Mouse (Mus musculus) heart, adult 11 months (tissue): Measurements from ENCODE around the gene Ccdc187.

Experiments used
- DNase-seq: peaks from one replicate; pipeline ENCODE4 v3.0.0; 2022

The Ccdc187 gene

DNA sequence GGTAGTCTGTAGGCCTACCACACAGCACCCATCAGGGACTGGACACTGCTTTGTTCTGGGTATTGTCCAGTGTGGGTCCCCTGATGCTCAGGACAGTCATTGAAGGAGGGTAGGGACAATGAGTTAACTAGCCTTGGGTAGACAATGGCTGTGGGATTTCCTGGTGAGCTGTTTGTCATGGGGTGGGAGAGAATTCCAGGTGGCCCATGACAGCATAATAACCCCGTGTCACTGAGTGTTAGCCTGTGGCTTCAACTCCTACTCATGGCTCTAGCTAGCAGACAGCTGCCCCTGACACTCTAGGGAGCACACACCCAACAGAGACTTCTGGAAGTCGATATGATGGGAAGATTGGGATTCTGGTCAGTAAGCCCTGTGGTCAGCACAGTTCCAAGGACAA, at the start of gene Ccdc187:
Gene Ccdc187 (minus strand): TSS at position 101 of the 400 bp plus-strand sequence.
- DNase-seq: no peak

DNA sequence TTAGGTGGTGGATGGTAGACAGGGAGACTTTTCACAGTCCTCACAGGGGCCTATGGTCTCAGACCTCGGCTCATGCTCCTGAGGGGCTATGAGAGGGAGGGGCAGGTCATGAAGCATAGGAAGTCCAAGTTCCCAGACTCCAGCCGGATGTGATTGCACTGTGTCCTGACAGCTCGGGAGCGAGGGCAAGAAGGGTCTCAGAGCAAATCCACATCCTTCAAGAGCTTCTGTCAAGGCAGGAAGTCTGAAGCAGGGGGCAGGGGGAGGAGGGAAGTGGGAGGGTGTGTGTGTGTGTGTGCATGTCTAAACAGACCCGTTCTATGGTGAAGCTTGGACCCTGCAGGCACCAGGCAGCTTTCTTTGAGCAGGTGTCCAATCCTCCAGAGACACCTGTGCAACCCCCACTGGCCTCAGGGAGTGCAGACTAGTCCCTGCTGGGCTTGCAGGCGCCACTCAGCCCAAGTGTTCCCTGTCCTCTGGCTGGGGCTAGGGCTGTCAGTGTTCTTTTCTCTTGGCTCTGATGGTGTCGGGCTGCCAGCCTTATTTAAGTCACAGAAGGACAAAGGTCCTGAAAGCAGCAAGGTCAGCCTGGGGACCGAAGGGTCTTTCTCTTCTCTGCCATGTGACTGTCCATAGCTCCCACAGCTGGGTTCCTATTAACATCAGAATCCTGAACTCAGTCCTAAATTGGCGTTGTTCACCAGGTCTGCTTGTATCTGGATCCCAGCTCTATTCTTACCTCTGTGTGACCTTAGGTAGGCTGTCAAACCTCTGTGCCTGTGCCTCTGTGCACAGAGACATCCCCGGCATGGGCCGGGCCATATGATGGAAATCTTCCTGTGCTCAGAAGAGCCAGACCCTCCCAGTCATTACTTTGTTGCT, 48.5 kb upstream of the Ccdc187 start:
- DNase-seq: peak; percentile 95

DNA sequence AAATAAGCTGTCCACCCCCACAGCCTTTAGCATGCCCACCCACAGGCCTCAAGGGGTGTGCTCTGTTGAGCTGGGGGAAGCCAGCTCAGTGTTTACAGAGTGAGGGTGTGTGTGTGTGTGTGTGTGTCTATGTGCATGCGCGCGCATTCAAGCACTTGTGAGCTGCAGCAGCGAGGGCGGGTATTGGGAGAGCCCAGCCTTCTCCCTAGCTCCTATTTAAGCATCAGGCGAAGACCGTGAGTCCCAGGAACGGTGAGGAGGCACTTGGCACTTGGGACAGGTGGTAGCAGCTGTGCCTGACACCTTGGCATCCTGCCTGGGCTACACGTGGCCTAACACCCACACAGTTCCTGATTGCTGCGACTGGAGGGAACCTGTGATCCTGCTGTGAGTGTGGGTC, 47.7 kb upstream of the Ccdc187 start:
- DNase-seq: peak; percentile 99

DNA sequence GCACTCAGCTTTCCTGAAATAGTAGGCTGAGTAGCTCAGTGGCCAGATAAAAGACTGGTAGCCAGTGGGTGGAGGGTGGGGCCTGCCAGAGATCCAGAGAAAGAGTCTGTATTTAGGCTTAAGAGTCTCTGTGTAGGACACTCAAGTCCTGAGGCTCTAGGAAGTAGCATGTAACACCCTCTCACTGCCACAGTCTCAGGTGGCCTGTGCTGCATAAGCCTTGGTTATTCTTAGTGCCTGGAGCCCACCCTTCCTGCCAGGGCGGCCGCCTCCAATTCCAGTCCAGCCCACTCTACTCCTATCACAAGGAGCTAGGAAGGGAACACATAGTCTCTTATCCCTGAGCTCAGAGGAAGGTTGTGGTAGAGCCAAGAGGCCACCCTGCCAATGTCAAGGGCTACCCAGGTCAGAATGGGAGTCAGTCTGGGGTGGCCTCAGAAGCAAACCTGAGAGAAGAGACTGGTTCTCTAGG, 47.2 kb upstream of the Ccdc187 start:
- peak; percentile 98 for DNase-seq

DNA sequence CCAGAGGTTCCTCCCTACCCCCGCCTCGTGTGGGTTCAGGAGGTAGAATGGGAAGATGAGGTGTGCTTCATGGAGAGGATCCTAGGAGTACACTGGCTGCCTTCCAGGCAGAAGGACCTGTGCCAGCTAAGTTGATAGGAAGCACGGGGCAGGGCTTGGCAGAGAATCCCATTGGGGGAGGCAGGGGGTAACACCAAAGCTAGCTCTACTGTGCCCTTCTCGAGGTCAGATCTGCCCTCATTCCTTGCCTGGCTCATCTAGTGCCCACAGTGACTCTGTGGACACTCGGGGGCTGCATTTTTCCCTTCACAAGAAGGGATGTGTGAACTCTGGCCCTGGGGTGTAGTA, 44.8 kb upstream of the Ccdc187 start:
- peak; percentile 98 for DNase-seq

DNA sequence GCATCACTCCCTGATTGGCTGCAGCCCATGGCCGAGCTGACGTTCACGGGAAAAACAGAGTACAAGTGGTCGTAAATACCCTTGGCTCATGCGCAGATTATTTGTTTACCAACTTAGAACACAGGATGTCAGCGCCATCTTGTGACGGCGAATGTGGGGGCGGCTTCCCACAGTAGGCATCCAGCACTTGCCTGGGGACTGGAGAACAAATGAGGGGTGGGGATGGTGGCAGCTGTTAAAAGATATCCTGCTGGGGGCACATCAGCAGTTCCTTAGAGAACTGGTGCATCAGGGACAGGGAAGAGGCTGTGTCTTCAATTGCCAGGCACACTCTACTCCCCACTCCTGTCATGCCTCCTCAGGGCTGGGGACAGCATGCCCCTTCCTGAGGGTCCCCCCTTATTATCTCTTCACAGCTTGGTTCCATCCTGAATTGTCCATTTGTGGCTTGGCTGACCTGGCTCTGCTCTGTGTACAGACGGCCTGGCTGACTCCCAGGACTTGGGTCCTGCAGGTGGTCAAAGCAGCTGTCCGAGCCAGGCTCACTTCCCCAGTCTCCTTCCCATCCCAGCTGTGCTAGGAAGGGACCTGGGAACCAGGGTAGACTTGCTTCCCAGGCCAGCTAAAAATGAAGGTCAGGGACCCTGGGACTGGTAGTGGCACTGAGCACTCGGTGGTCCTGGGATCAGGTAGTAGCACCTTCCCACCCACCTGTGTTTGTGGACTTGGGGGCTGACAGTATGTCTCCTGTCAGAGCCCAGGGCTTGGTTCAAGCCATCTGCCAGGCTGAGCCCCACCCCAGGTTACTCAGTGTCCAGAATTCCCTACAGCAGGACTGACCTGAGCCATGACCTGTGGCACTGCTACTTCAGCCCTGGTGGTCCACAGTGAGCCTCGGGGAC, 44.2 kb upstream of the Ccdc187 start:
- no peak for DNase-seq

DNA sequence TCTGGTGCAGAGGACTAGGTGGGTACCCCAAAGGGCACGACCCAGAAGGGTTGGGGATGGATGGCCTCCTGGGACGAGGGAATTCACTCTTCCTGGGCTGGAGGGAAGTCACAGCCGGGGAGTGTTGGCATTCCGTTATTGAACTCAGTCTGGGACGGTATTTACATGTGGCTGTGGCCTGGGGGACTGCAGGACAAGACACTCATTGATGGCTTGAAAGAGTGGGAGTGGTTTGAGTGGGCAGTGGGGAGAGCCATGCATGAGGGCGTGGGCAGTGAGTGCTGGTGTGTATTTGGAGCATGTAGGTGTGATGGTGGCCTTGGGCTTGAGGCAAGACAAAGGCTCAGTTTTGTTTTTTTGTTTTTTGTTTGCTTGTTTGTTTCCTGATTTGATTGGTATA, 36.3 kb upstream of the Ccdc187 start:
- no peak for DNase-seq

DNA sequence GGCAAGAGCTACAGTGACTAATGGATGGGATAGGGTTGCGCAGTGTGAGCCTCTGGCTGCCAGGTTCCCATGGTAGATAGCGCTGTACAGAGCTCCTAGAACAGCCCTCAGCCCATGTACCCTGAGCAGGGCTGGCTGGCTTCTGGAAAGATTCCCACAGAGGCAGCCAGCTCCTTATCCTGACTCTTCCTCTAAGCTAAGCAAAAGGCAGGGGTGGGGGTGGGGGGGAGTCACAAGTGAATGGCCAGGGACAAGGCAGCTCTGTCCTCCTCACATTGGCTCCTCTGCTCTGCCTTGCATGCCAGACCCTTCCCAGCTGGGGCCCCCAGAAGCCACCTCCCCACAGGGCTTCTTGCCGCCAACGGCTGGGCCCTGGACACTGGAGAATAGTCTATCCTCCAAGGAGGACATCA, 35.7 kb upstream of the Ccdc187 start:
- peak; percentile 93 for DNase-seq

DNA sequence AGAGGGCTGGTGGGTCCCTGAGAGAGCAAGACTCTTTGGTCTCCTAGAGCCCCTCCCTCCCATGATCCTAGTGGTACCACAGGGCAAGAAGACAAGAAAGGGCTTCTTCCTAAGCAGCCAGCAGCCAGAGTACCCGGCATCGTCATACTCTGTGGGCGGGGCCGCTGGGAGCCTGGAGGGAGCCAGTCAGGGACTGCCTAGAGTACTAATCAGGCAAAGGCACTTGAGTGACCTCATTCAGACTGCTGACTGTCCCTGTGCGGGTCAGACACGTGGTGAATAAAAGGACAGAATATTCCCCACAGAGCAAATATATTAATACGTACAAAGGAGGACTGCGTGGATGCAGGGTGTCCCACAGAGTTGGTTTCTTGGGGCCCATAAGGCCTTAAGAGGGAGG, 35.0 kb upstream of the Ccdc187 start:
- DNase-seq: peak; percentile 99

DNA sequence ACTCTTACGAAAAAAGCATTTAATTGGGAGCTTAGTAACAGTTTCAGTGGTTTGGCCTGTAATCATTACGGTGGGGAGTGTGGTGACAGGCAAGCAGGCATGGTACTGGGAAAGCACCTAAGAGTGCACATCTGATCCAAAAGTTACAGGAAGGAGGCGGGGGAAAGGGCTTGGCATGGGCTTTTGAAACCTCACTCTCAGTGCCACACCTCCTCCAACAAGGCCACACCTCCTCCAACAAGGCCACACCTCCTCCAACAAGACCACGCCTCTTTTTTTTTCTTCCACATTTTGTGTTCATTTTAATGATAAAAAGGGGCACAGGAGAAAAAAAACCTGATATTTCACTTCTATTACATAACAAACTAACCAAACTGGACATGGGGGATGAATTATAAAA, 33.5 kb upstream of the Ccdc187 start:
- DNase-seq: no peak

DNA sequence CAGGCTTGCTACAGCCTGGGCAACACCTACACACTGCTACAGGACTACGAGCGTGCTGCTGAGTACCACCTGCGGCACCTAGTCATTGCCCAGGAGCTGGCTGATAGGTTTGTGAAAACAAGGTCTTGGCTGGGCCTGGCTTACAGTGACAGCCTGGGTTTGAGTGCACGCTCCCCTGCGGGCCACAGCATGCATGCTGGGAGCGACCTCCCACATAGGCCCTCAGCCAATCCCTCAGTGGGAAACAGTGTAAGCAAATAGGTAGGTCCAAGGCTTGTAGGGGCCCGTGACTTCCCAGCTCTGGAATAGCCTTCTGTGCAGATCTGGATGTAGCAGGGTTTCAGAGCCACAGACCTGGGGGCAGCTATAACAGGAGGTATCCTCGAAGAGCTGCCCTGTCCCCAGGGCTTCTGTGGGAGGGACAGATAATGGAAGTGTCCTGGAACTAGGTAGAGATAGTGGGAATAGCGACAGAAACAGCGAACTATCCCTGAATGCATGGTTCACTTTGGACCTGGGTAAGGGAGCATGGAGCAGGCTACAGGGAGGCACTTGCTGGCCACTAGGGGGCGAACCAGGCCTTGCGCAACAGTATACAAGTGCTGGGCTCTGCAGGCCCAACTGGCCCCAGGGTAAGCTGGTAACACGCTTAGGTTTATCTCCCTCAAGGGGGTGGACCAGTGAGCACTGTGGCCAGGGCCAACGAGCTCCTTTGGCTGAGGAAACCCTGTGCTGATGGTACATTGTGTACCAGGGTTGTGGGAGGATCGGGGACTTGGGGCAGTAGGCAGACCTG, 31.2 kb upstream of the Ccdc187 start:
- peak; percentile 96 for DNase-seq

DNA sequence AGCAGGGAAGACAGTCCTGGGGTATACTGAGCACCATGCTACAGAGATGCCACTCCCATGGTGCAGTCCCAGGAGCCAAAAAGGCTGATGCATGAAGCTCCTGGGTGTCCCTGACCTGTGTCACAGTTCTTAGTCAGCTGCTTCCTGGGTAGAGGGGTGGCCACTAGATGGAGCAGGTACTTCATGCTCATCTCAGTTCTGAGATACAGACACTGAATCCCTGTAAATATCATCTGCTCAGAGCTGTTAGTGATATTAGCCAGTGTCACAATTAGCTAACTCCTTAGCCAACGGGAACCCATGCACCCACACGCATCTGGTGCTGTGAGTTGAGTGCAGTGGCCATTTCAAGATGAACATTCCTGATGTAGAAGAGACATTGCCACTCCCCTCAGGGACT, 30.6 kb upstream of the Ccdc187 start:
- DNase-seq: peak; percentile 94

DNA sequence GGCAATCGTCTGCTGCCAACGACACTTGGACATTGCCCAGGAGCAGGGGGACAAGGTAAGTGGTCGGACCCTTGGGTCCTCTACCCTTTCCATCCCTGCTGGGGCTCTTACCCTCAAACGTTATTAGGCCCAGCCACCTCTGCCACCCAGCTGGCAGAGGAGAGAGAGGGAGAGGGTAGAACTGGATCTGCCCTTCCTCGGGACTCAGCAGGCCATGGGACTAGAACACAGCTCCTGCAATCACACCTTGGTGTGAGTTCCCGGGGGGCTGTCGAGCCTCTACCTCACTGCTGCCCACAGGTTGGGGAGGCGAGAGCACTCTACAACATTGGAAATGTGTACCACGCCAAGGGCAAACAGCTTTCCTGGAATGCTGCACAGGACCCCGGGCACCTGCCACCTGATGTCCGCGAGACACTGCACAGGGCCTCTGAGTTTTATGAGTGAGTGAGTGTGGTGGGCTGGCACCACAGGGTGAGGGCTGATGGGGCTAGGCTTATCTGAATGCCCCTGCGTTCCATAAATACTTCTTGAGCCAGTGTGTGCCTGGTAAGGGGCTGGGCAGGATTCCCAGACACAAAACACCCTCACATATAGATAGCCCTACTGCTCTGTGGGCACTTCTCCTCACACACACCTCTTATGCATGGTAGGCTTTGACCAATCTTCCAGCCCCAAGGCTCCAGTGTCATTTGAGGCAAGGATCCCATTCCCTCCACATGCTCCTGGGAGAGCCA, 29.4 kb upstream of the Ccdc187 start:
- DNase-seq: peak; percentile 91

DNA sequence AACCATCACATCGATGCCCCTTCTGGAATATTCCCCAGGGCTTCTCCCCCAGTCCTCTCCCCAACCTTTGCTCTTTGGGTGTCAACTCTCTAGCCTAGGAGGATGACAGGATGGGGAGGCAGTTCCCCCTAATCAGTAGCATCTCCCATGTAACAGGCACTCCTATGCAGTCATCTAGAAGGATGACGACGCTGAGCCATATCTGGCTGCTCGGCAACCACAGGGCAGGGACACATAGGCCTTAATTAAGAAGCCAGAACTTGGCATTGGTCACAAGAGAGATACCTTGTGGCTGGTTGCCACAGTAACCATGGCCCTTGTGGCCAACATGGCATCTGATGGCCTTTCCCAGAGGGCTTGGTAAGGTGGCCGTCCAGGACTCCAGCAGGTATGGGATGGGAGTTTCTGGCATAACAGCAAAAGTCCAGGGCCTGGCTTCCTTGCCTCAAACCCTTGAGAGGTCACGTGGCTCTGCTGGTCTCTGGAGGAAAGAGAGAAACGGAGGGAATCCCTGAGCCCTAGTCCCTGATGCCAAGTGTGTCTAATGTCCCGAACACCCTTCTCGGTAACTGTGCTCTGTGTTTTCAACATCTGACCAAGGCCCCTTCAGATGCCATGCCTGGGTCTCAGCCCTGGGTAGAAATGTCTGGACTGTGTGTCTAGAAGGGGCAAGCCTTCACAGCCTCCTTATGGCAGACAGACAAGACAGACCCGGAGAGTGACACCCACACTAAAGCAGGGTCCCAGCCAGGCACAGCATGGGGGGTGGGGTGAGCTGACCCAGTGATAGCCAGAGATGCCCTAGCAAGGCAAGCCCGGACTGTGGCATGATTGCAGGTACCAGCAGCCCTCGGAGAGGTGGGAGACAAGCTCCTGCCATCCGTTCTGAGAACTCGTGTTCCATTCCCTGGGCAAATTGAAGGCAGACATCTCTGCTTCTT, 26.2 kb upstream of the Ccdc187 start:
- DNase-seq: peak; percentile 91

DNA sequence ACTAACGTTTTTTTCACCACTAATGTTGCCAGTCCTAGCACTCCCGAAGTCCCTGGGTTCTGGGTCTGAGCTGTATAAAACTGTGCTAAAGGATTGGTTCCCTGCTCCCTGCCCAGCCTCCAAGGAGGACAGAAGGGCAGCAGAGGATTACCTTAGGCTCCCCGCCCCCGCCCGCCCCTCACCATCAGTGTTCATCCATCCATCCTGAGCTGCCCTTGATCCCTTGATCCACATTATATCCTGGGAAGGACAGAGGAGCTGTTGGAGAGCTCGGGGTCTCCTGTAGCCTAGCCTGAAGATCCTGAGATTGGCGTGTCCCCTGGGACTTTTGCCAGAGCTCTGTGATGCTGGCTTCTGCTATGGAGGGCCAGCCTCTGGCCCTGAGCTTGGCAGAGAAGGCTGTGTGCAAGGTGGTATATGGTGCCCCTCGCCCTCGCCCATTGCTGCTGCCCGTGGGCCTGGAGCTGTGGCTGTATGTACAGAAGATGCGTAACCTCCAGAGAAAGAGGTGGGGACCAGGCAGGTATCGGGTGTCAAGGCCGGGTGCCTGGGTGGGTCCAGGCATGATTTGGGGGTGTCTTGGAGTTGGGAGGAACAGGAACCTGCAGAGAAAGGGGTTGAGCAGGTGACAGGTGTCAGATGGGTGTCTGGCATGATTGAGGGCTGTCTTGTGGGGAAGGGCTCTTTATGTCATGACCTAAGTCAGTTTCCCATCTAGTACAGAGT, 25.3 kb upstream of the Ccdc187 start:
- peak; percentile 90 for DNase-seq

DNA sequence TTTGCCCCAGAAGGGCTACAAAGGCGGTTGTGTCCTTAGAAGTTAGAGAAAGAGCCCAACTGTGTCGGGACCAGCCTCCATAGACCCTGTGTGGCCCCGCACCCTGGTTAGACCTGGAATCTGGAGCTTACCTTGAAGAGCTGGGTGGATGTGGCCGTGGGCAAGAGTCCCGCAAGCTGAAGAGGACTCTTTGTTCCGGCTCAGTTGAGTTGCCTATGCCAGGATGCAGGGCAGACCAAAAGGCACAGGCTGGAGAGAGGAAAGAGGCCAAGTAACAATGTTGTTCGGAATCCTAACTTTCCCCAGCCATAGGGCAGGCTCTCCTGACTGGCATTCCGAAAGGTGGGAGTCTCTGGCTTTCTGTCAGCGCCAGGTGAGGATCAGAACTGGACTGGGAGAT, 24.8 kb upstream of the Ccdc187 start:
- no peak for DNase-seq

DNA sequence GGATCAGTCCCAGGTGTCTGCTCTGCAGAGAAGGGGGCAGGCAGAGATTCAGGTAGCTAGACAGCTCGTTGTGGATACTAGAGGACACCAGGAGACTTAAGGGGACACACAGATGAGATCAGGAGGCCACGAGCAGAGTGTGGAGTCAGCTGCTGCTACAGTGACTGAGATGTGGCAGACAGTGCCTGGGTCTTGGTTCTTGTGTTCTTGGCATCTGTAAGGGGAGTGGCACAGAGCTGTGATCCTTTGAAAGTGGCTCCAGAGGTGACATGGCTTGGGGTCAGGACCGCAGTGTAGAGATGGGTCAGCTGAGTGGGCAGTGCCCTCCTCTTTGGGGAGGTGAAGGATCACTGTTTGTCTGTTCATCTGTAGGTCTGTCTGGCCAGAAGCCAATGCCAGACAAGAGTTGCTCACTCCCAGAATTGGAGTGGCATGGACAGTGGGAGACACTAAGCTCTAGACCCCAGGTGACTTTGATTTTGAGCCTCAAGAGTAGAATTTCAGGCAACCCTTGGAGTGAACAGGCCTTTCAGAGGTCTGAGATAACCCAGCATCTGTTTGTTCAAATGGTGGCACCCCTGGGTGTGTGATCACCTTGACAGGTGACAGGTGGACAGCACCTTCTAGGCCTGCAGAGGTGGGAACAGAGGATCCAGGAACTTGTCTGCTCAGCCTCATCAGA, 23.8 kb upstream of the Ccdc187 start:
- peak; percentile 92 for DNase-seq

DNA sequence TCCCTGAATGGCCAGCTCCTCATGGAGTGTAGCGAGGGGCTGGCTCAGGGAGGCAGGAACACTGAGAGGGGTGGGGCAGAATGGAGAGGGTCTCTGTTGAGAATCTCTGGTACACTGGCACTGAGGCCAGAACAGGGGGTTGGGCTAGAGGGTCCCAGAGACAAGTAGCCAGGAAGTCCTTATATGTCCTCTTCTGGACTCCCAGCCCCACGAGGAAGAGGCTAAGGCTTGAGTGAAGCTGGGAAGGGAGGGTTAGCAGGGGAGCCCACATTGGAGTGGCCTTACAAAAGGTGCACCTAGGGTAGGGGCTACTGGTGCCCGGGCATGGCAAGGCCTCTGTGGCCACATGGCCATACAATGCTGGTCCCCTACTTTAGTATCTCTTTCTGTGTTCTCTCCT, 23.0 kb upstream of the Ccdc187 start:
- peak; percentile 90 for DNase-seq

DNA sequence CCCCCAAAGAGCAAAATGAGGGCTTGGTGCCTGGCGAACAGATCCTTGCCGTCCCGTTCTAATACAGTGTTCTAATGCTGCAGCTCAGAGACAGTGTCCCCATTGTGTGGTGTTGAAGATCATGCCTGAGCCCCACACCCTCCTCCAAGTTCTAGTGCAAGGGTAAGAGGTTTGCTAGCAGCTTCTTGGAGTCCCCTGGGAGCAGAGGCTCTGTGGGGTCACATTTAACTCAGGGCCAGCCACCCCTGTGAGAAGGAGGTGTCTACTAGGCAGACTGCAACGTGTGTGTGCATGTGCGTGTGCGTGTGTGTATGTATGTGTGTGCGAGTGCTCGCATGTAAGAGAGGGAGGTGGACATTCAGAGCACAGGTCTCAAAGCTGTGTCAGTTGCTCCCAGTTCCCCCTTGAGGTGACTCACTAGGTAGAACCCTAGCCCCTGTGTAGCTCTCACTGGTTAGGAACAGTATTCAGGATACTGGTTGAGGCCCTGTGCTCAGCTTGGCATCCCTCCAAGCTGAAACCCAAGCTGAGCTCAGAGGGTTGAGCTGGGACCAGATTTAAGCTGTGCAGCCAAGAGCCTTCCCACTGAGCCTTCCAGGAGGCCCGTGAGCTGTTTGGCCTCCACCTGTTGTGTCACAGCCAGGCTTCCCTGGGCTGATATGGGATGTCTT, 22.4 kb upstream of the Ccdc187 start:
- DNase-seq: peak; percentile 93
